Mouse (Mus musculus) hindbrain, embryonic 15.5 days (tissue): Measurements from ENCODE around the gene Tecpr2. TPM values are rescaled to one million over a fixed set of nuclear protein-coding genes. Genes with fewer than 3 reads are reported as not detected.
"Not testable (repeated sequence)": the region's sequence is repeated elsewhere in the genome, so short reads cannot be mapped to it uniquely, and the experiment has no call there.

ENCODE experiments used
- ATAC-seq: fragments of 200-750 bp; cut with Nextera tagmentation; 2 replicates; pipeline ENCODE4 v1.8.0; 2017; ENCODE audit warnings: low read depth, moderate number of reproducible peaks, moderate TSS enrichment; ENCODE audit not compliant: low FRiP score
- H3K27ac ChIP-seq: fragments of 300-500 bp; sonication (generic); replicated peaks from 2 replicates; pipeline ENCODE4 v1.5.1; 2015; ENCODE audit warnings: mild to moderate bottlenecking, inconsistent platforms
- H3K27me3 ChIP-seq: fragments of 300-500 bp; sonication (generic); 2 replicates; pipeline ENCODE4 v1.6.1; 2015; ENCODE audit warnings: control low read depth, inconsistent platforms
- H3K36me3 ChIP-seq: fragments of 300-500 bp; sonication (generic); 2 replicates; pipeline ENCODE4 v1.6.1; 2015; ENCODE audit warnings: control low read depth, inconsistent platforms
- H3K4me1 ChIP-seq: fragments of 300-500 bp; sonication (generic); replicated peaks from 2 replicates; pipeline ENCODE4 v1.6.1; 2015; ENCODE audit warnings: control low read depth, inconsistent platforms
- H3K4me2 ChIP-seq: fragments of 300-500 bp; sonication (generic); 2 replicates; pipeline ENCODE4 v1.6.1; 2015; ENCODE audit warnings: moderate library complexity, mild to moderate bottlenecking, inconsistent platforms
- H3K4me3 ChIP-seq: fragments of 300-500 bp; sonication (generic); 2 replicates; pipeline ENCODE4 v1.5.1; 2015; ENCODE audit warnings: mild to moderate bottlenecking, inconsistent platforms
- H3K9ac ChIP-seq: fragments of 300-500 bp; sonication (generic); 2 replicates; pipeline ENCODE4 v1.6.1; 2015; ENCODE audit warnings: inconsistent platforms
- H3K9me3 ChIP-seq: fragments of 300-500 bp; sonication (generic); 2 replicates; pipeline ENCODE4 v1.6.1; 2016; ENCODE audit warnings: control low read depth, inconsistent platforms
- WGBS: fragments of 180-500 bp; shearing (Covaris S2); methylation state at CpG from one replicate; pipeline ENCODE4 v1.1.7; 2015; 5-methylcytosine and 5-hydroxymethylcytosine counted together
- polyA plus RNA-seq: library from polyadenylated mRNA; unstranded; fragments of >200 nt; fragmentation: Nextera tagmentation; extraction: Ambion mirVana; gene quantifications from 2 replicates; pipeline ENCODE4 v1.2.1, GENCODE M21; 2015

Tecpr2 gene
- polyA plus RNA-seq, 1 experiment from 2014 or later: 7.3 TPM

GRCm38 (mm10) chr12:110850929-110851256, 38.2 kb upstream of the Tecpr2 start:
- ATAC-seq: 0 out of 2 replicates have a peak, but pooled peaks have one; percentile 6
- peak overlapping the region; percentile 62; the same call in 1 of the 2 replicates for H3K27ac ChIP-seq
- H3K4me2 ChIP-seq: peak overlapping the region; percentile 75
- H3K36me3 ChIP-seq: peaks cover 9% of the 10 kb centered on the region
- H3K27me3 ChIP-seq: peaks cover 12% of the 10 kb centered on the region
- H3K9ac ChIP-seq: peak overlapping the region; percentile 79
- WGBS: 16% methylated on average over 9 of the region's 9 CpGs
- peaks cover 15% of the 10 kb centered on the region for H3K4me1 ChIP-seq
- H3K4me3 ChIP-seq: peak overlapping the region; percentile 59
- H3K9me3 ChIP-seq: no peaks in the 10 kb centered on the region

- H3K9ac ChIP-seq: no peak overlapping the region
- H3K27ac ChIP-seq: no peak overlapping the region
- H3K4me1 ChIP-seq: peaks cover 15% of the 10 kb centered on the region
- WGBS: 80% methylated on average over 12 of the region's 12 CpGs
- no peak overlapping the region for H3K4me3 ChIP-seq
- no peak for ATAC-seq
- H3K36me3 ChIP-seq: peaks cover 9% of the 10 kb centered on the region
- no peaks in the 10 kb centered on the region for H3K9me3 ChIP-seq
- H3K4me2 ChIP-seq: peak overlapping the region; percentile 75
- peaks cover 7% of the 10 kb centered on the region for H3K27me3 ChIP-seq
Observed at GRCm38 (mm10) chr12:110851414-110851813, 37.6 kb upstream of the Tecpr2 start.

GRCm38 (mm10) chr12:110851923-110852322, 37.1 kb upstream of the Tecpr2 start:
- no peaks in the 10 kb centered on the region for H3K9me3 ChIP-seq
- H3K27ac ChIP-seq: no peak overlapping the region
- peaks cover 15% of the 10 kb centered on the region for H3K4me1 ChIP-seq
- ATAC-seq: no peak
- WGBS: 95% methylated on average over 1 of the region's 1 CpGs
- H3K4me2 ChIP-seq: no peak overlapping the region
- H3K36me3 ChIP-seq: peaks cover 9% of the 10 kb centered on the region
- H3K9ac ChIP-seq: no peak overlapping the region
- no peak overlapping the region for H3K4me3 ChIP-seq
- H3K27me3 ChIP-seq: 0 out of 2 replicates have a peak, but pooled peaks cover 2% of the 10 kb centered on the region

GRCm38 (mm10) chr12:110854786-110855737, 34.0 kb upstream of the Tecpr2 start:
- Histone ChIP-seq H3K4me3 (no peak overlapping the region), H3K9me3 (no peaks in the 10 kb centered on the region), H3K27me3 (no peaks in the 10 kb centered on the region), H3K9ac (no peak overlapping the region), H3K4me2 (no peak overlapping the region), H3K27ac (no peak overlapping the region), H3K36me3 (peaks cover 12% of the 10 kb centered on the region), H3K4me1 (peaks cover 9% of the 10 kb centered on the region)
- no peak; the same call in 1 of the 2 replicates for ATAC-seq
- WGBS: 93% methylated on average over 32 of the region's 32 CpGs

- Histone ChIP-seq H3K36me3 (peaks cover 12% of the 10 kb centered on the region), H3K27ac (no peak overlapping the region), H3K4me3 (no peak overlapping the region), H3K9me3 (no peaks in the 10 kb centered on the region), H3K9ac (no peak overlapping the region), H3K4me2 (no peak overlapping the region), H3K27me3 (no peaks in the 10 kb centered on the region), H3K4me1 (no peaks in the 10 kb centered on the region)
- 90% methylated on average over 7 of the region's 7 CpGs for WGBS
- ATAC-seq: no peak
Observed at GRCm38 (mm10) chr12:110857196-110857595, 31.9 kb upstream of the Tecpr2 start.

- H3K9me3 ChIP-seq, ATAC-seq, H3K4me2 ChIP-seq, H3K27me3 ChIP-seq, H3K4me1 ChIP-seq, H3K4me3 ChIP-seq, H3K9ac ChIP-seq, H3K27ac ChIP-seq: not testable (repeated sequence)
- 96% methylated on average over 15 of the region's 15 CpGs for whole genome bisulfite sequencing
- peaks cover 17% of the 10 kb centered on the region for H3K36me3 ChIP-seq
Observed at GRCm38 (mm10) chr12:110858681-110859080, 30.4 kb upstream of the Tecpr2 start.

- no peaks in the 10 kb centered on the region for H3K4me1 ChIP-seq
- no peaks in the 10 kb centered on the region for H3K9me3 ChIP-seq
- no peak overlapping the region for H3K9ac ChIP-seq
- H3K27me3 ChIP-seq: no peaks in the 10 kb centered on the region
- H3K27ac ChIP-seq: no peak overlapping the region
- H3K36me3 ChIP-seq: peaks cover 19% of the 10 kb centered on the region
- H3K4me2 ChIP-seq: no peak overlapping the region
- H3K4me3 ChIP-seq: no peak overlapping the region
- no peak for ATAC-seq
Observed at GRCm38 (mm10) chr12:110860293-110860692, 28.8 kb upstream of the Tecpr2 start.

GRCm38 (mm10) chr12:110861256-110861655, 27.8 kb upstream of the Tecpr2 start:
- ATAC-seq: no peak
- no peak overlapping the region for H3K4me2 ChIP-seq
- no peaks in the 10 kb centered on the region for H3K27me3 ChIP-seq
- H3K9ac ChIP-seq: no peak overlapping the region
- WGBS: 64% methylated on average over 7 of the region's 7 CpGs
- H3K9me3 ChIP-seq: no peaks in the 10 kb centered on the region
- peaks cover 16% of the 10 kb centered on the region for H3K36me3 ChIP-seq
- no peak overlapping the region for H3K27ac ChIP-seq
- no peaks in the 10 kb centered on the region for H3K4me1 ChIP-seq
- H3K4me3 ChIP-seq: no peak overlapping the region

GRCm38 (mm10) chr12:110864008-110864407, 25.1 kb upstream of the Tecpr2 start:
- Histone ChIP-seq H3K36me3 (peaks cover 30% of the 10 kb centered on the region), H3K4me2 (no peak overlapping the region), H3K27ac (no peak overlapping the region), H3K9ac (no peak overlapping the region), H3K4me3 (no peak overlapping the region), H3K27me3 (no peaks in the 10 kb centered on the region), H3K9me3 (no peaks in the 10 kb centered on the region), H3K4me1 (no peaks in the 10 kb centered on the region)
- ATAC-seq: no peak
- 97% methylated on average over 6 of the region's 6 CpGs for WGBS

GRCm38 (mm10) chr12:110865571-110865970, 23.5 kb upstream of the Tecpr2 start:
- no peak overlapping the region for H3K4me2 ChIP-seq
- H3K4me1 ChIP-seq: no peaks in the 10 kb centered on the region
- WGBS: 32% methylated on average over 6 of the region's 6 CpGs
- no peak overlapping the region for H3K27ac ChIP-seq
- no peaks in the 10 kb centered on the region for H3K9me3 ChIP-seq
- peaks cover 30% of the 10 kb centered on the region for H3K36me3 ChIP-seq
- ATAC-seq: no peak
- no peak overlapping the region for H3K9ac ChIP-seq
- no peak overlapping the region for H3K4me3 ChIP-seq
- H3K27me3 ChIP-seq: no peaks in the 10 kb centered on the region

- peaks cover 30% of the 10 kb centered on the region for H3K36me3 ChIP-seq
- WGBS: 87% methylated on average over 10 of the region's 10 CpGs
Observed at GRCm38 (mm10) chr12:110865989-110866388, 23.1 kb upstream of the Tecpr2 start.

GRCm38 (mm10) chr12:110870107-110870506, 19.0 kb upstream of the Tecpr2 start:
- no peak for ATAC-seq
- H3K4me3 ChIP-seq: no peak overlapping the region
- H3K4me2 ChIP-seq: no peak overlapping the region
- no peaks in the 10 kb centered on the region for H3K9me3 ChIP-seq
- peaks cover 50% of the 10 kb centered on the region for H3K36me3 ChIP-seq
- no peak overlapping the region for H3K27ac ChIP-seq
- H3K27me3 ChIP-seq: no peaks in the 10 kb centered on the region
- no peak overlapping the region for H3K9ac ChIP-seq
- WGBS: 87% methylated on average over 4 of the region's 4 CpGs
- H3K4me1 ChIP-seq: no peaks in the 10 kb centered on the region

More at GRCm38 (mm10) chr12:110865989-110866388, 23.1 kb upstream of the Tecpr2 start:
- Histone ChIP-seq H3K4me2 (no peak overlapping the region), H3K4me1 (no peaks in the 10 kb centered on the region), H3K4me3 (no peak overlapping the region), H3K27ac (no peak overlapping the region), H3K27me3 (no peaks in the 10 kb centered on the region), H3K9ac (no peak overlapping the region), H3K9me3 (no peaks in the 10 kb centered on the region)
- ATAC-seq: no peak
